Mouse (Mus musculus) urinary bladder, adult 2 months (tissue): ENCODE results near the gene Tmem256. TPM values are rescaled to one million over a fixed set of nuclear protein-coding genes. Genes with fewer than 3 reads are reported as not detected.

Experiments
- DNase-seq: peaks from one replicate; pipeline ENCODE4 v3.0.0; 2022; ENCODE audit warnings: low spot score
- polyA plus RNA-seq: library from polyadenylated mRNA; depleted of rRNA; stranded (reverse); fragments of >200 nt; gene quantifications from 2 replicates; pipeline ENCODE4 v1.2.3, GENCODE M21; 2012; rRNA removed

Gene Tmem256
- polyA plus RNA-seq, 1 experiment: 261 TPM

- DNase-seq: no peak
Measured at GRCm38 (mm10) chr11:69883527-69884151, 45.3 kb downstream of the Tmem256 start.

DNA sequence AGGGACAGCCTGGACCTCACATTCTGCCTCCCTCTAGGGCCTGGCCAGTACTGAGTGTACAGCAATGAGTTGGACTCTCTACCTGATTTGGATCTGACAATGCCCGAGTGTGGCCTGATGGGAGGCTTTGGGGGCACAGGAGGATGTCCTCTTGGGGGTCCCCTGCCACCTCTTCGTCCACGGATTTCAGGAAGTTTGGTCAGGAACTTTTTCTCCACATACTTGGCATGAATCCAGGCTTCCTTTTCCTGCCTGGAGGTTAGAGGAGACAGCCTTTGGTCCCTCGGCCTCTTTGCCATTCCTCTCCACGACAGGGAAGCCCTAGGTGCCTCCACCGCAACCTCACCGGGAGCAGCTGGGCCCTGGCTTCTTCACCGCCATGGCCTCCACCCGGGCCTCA lies 45.9 kb downstream of the Tmem256 start:
- DNase-seq: no peak

DNA sequence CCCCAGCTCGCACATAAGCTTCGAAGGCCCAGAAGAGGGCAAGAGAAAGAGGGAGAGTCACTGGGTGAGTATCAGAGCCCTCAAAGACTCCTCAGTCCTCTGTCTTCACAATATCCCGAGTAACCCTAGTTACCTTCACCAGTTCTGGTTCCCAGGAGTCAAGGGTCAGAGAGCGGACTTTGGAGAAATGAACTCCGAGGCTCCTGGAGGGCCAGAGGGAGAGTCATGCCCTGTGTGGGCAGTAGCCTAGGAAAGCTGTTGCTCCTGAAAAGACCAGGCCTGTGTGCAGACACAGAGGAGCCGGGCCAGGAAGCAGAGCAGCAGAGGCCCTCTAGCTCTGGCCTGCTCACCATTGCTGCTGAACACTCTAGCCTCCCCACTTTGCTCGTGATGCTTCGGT lies 46.3 kb downstream of the Tmem256 start:
- no peak for DNase-seq

DNA sequence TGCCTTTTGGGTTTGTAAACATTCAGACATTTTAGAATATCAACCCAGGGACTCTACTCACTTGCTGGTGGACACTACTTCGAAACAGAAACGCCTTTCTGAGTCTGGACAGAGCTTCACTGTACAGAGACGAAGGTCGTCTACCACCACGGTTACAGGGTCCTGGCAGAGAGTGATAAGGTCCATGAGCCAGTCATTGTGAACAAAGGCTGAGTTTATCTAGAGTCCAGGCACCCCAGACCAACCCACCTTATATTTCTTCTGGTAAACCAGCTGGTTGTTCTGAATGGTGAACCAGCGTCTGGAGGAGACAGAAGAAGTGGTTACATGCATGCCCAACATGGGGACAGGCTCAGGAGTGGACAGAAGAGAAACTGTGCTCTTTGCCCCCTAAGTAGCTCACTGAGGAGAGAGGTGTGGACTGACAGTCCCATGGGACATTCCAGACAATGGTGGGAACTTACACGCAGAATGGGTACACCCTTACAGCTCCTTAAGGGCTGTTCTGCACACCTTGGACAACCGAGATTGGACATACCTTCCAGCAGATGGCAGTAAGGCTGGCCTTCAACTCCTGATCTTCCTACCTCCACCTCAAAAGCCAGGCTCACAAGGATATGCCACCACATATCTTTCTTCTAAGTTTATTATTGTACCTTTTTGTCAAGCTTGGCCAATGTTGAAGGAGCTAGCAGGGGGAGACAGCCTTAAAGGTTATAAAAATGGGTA lies 48.8 kb downstream of the Tmem256 start:
- no peak for DNase-seq

Other genes starting within 250 kb of the Tmem256 start
- gene Atp1b2, start 232.6 kb upstream of the Tmem256 start, polyA plus RNA-seq: 23.5 and 46.2 TPM in 2 replicates
- gene Shbg, start 220.6 kb upstream of the Tmem256 start, polyA plus RNA-seq: not detected in 2 replicates
- 18.4 and 19.5 TPM in 2 replicates for gene Sat2, start 216.5 kb upstream of the Tmem256 start, polyA plus RNA-seq
- gene Fxr2, start 205.5 kb upstream of the Tmem256 start, polyA plus RNA-seq: 74.8 and 85.8 TPM in 2 replicates
- 33.7 and 43.5 TPM in 2 replicates for gene Sox15, start 183.2 kb upstream of the Tmem256 start, polyA plus RNA-seq
- gene Mpdu1, start 175.9 kb upstream of the Tmem256 start, polyA plus RNA-seq: 62.0 and 86.7 TPM in 2 replicates
- 20.5 and 24.9 TPM in 2 replicates for gene Cd68, start 172.4 kb upstream of the Tmem256 start, polyA plus RNA-seq
- gene Eif4a1, start 166.1 kb upstream of the Tmem256 start, polyA plus RNA-seq: 461 and 554 TPM in 2 replicates
- gene Senp3, start 156.4 kb upstream of the Tmem256 start, polyA plus RNA-seq: 83.4 and 108 TPM in 2 replicates
- 5.1 and 6.8 TPM in 2 replicates for gene Tnfsf13, start 152.7 kb upstream of the Tmem256 start, polyA plus RNA-seq
- 85.4 and 87.0 TPM in 2 replicates for gene Tnfsf12, start 142.7 kb upstream of the Tmem256 start, polyA plus RNA-seq
- gene Tnfsfm13, start 142.4 kb upstream of the Tmem256 start, polyA plus RNA-seq: 10.0 and 10.3 TPM in 2 replicates
- gene Polr2a, start 79.9 kb upstream of the Tmem256 start, polyA plus RNA-seq: 9.4 and 24.4 TPM in 2 replicates
- gene Slc35g3, start 76.5 kb upstream of the Tmem256 start, polyA plus RNA-seq: 0.07 TPM in 1 of 2 replicates, not detected in the other
- 35.6 and 46.1 TPM in 2 replicates for gene Zbtb4, start 72.6 kb upstream of the Tmem256 start, polyA plus RNA-seq
- gene Chrnb1, start 42.6 kb upstream of the Tmem256 start, polyA plus RNA-seq: 15.6 and 25.0 TPM in 2 replicates
- gene Fgf11, start 36.7 kb upstream of the Tmem256 start, polyA plus RNA-seq: 6.3 and 7.2 TPM in 2 replicates
- gene Tmem102, start 32.9 kb upstream of the Tmem256 start, polyA plus RNA-seq: 11.5 and 13.2 TPM in 2 replicates
- not detected in 2 replicates for gene Gm39566, start 23.2 kb upstream of the Tmem256 start, polyA plus RNA-seq
- not detected in 2 replicates for gene Spem2, start 20.0 kb upstream of the Tmem256 start, polyA plus RNA-seq
- 0.55 and 0.71 TPM in 2 replicates for gene Spem1, start 16.3 kb upstream of the Tmem256 start, polyA plus RNA-seq
- gene Nlgn2, start 730 bp upstream of the Tmem256 start, polyA plus RNA-seq: 18.3 and 27.7 TPM in 2 replicates
- gene Plscr3, start 7.9 kb downstream of the Tmem256 start, polyA plus RNA-seq: 104 and 110 TPM in 2 replicates
- 15.2 and 15.4 TPM in 2 replicates for gene Tnk1, start 20.2 kb downstream of the Tmem256 start, polyA plus RNA-seq
- gene Tmem95, start 39.5 kb downstream of the Tmem256 start, polyA plus RNA-seq: not detected in 2 replicates
- gene Kctd11, start 42.9 kb downstream of the Tmem256 start, polyA plus RNA-seq: 11.8 and 13.8 TPM in 2 replicates
- gene Acap1, start 57.0 kb downstream of the Tmem256 start, polyA plus RNA-seq: 2.0 and 2.5 TPM in 2 replicates
- 1.1 and 1.3 TPM in 2 replicates for gene 2810408A11Rik, start 62.5 kb downstream of the Tmem256 start, polyA plus RNA-seq
- 43.4 and 47.8 TPM in 2 replicates for gene Neurl4, start 62.6 kb downstream of the Tmem256 start, polyA plus RNA-seq
- 56.3 and 63.2 TPM in 2 replicates for gene Gps2, start 75.4 kb downstream of the Tmem256 start, polyA plus RNA-seq
- gene Eif5a, start 83.4 kb downstream of the Tmem256 start, polyA plus RNA-seq: 565 and 624 TPM in 2 replicates
- 3.7 and 6.2 TPM in 2 replicates for gene Ybx2, start 97.3 kb downstream of the Tmem256 start, polyA plus RNA-seq
- gene Slc2a4, start 109.7 kb downstream of the Tmem256 start, polyA plus RNA-seq: 146 and 167 TPM in 2 replicates
- 67.1 and 69.1 TPM in 2 replicates for gene Cldn7, start 126.3 kb downstream of the Tmem256 start, polyA plus RNA-seq
- 82.0 and 95.4 TPM in 2 replicates for gene Ctdnep1, start 142.6 kb downstream of the Tmem256 start, polyA plus RNA-seq
- 57.6 and 61.4 TPM in 2 replicates for gene Elp5, start 144.0 kb downstream of the Tmem256 start, polyA plus RNA-seq
- gene Gabarap, start 152.6 kb downstream of the Tmem256 start, polyA plus RNA-seq: 374 and 440 TPM in 2 replicates
- gene Phf23, start 157.3 kb downstream of the Tmem256 start, polyA plus RNA-seq: 35.8 and 36.4 TPM in 2 replicates
- gene Dvl2, start 162.1 kb downstream of the Tmem256 start, polyA plus RNA-seq: 11.9 and 16.7 TPM in 2 replicates
- gene Acadvl, start 176.9 kb downstream of the Tmem256 start, polyA plus RNA-seq: 95.7 and 100 TPM in 2 replicates
- gene Dlg4, start 178.4 kb downstream of the Tmem256 start, polyA plus RNA-seq: 28.0 and 31.9 TPM in 2 replicates
- 0.07 TPM in 1 of 2 replicates, not detected in the other for gene Asgr1, start 215.6 kb downstream of the Tmem256 start, polyA plus RNA-seq